In genomic region chr13:28419950-28420381, GRCm38 (mm10) we compare ENCODE assay signal across 8 mouse cellular contexts.
DNase-seq lines count a peak whose midpoint lies in the region; ATAC-seq and TF ChIP-seq lines count a peak whose summit lies in the region.

No protein-coding gene starts in this region.

- WGBS in hindbrain, embryonic 13.5 days = 18% methylated on average over 16 of the region's 16 CpGs

- DNase-seq in cerebellum, adult 11-12 months = peak; percentile 75
- peak; percentile 80 to 84 for DNase-seq in frontal cortex, postnatal 14 days (ENCODE audit: low spot score in 2 of 2)
- DNase-seq in left cerebral cortex, adult 11 months (ENCODE audit: low spot score) = peak; percentile 82
- peak; percentile 89 for DNase-seq in right cerebral cortex, postnatal 25 days
- no peak for DNase-seq in adrenal gland, postnatal 36 days

- peak overlapping the region; percentile 97 for H3K27ac ChIP-seq in hindbrain, embryonic 13.5 days

- H3K4me1 ChIP-seq in E14TG2a.4 (replicated peaks; ENCODE audit: low read depth, low read length) = peaks cover 13% of the 10 kb centered on the region
- H3K4me1 ChIP-seq in hindbrain, embryonic 13.5 days (replicated peaks) = peaks cover 66% of the 10 kb centered on the region
- peaks cover 27% of the 10 kb centered on the region for H3K4me1 ChIP-seq in megakaryocyte, embryonic 14.5 days

- H3K4me2 ChIP-seq in hindbrain, embryonic 13.5 days = peak overlapping the region; percentile 62

- H3K36me3 ChIP-seq in E14TG2a.4 (ENCODE audit: insufficient read depth, low read length) = no peaks in the 10 kb centered on the region
- H3K36me3 ChIP-seq in hindbrain, embryonic 13.5 days = no peaks in the 10 kb centered on the region
- H3K36me3 ChIP-seq in megakaryocyte, embryonic 14.5 days (replicated peaks; ENCODE audit: low read length) = no peaks in the 10 kb centered on the region

- peak; percentile 33 for ATAC-seq in hindbrain, embryonic 13.5 days (ENCODE audit: low FRiP score)

- no peaks in the 10 kb centered on the region for H3K9me3 ChIP-seq in E14TG2a.4 (ENCODE audit: low read length)
- no peaks in the 10 kb centered on the region for H3K9me3 ChIP-seq in hindbrain, embryonic 13.5 days
- no peaks in the 10 kb centered on the region for H3K9me3 ChIP-seq in megakaryocyte, embryonic 14.5 days

- peaks cover 24% of the 10 kb centered on the region for H3K27me3 ChIP-seq in E14TG2a.4 (ENCODE audit: insufficient read depth, low read length)
- H3K27me3 ChIP-seq in hindbrain, embryonic 13.5 days = no peaks in the 10 kb centered on the region
- peaks cover 14% of the 10 kb centered on the region for H3K27me3 ChIP-seq in megakaryocyte, embryonic 14.5 days (replicated peaks)

- TF ChIP-seq CTCF in E14TG2a.4 (conservative IDR thresholded peaks at IDR 0.05; ENCODE audit: low read length) = no peak

- H3K9ac ChIP-seq in hindbrain, embryonic 13.5 days = peak overlapping the region; percentile 79

- H3K4me3 ChIP-seq in E14TG2a.4 (replicated peaks; ENCODE audit: low read length) = peak overlapping the region; percentile 48
- peak overlapping the region; percentile 36 for H3K4me3 ChIP-seq in hindbrain, embryonic 13.5 days
- H3K4me3 ChIP-seq in megakaryocyte, embryonic 14.5 days (replicated peaks) = peak overlapping the region; percentile 84

Comparison
In these comparisons a context has a peak if more than half of its experiments do, and no peak if none do; other contexts are left out.
1. DNase-seq: peak in cerebellum, adult 11-12 months (single experiment), frontal cortex, postnatal 14 days (2 of 2), left cerebral cortex, adult 11 months (single experiment) and right cerebral cortex, postnatal 25 days (single experiment); none in adrenal gland, postnatal 36 days (0 of 2).
2. Peak in every context shown above with its lines, with median percentiles within 50 percentile points of each other: H3K4me3 ChIP-seq.